16 mouse cellular contexts compared by ENCODE assay signal in the genomic region with DNA sequence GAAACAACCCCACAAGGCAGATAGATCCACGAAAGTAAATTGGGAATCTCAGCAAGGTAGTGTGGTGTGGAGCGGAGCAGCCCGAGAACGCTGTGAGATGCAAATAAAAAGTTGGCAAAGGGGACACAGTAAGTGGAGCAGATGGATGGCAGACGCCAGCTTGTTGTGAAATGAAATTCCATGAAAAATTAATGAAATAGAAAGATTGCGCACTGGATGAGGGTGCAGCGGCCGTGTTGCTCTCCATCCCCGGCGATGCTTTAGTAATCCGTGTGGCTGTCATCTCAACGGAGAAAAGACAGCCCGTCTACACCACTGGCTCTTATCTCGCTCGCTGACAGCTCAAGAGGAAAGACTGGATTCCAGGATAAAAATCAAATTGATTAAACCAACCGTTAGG. TPM values are rescaled to one million over a fixed set of nuclear protein-coding genes. Genes with fewer than 3 reads are reported as not detected.
DNase-seq lines count a peak whose midpoint lies in the region; ATAC-seq lines count a peak whose summit lies in the region.
"Had no signal": no experiment of that assay in that cellular context is flagged by ENCODE, and none has a peak within 500 bp of the region (broad histone marks: within the 10 kb centered on the region; RNA-seq: fewer than 3 reads in every experiment).

No protein-coding gene starts in this region.

- H3K4me3 ChIP-seq in hindbrain, embryonic 11.5 days (ENCODE audit: low read depth, low read length) = 0 out of 2 replicates have a peak overlapping the region, but pooled peaks have one; percentile 8
- H3K4me3 ChIP-seq in hindbrain, embryonic 10.5 days = no peak overlapping the region
- H3K4me3 ChIP-seq in hindbrain, embryonic 12.5 days = peak overlapping the region; percentile 18
- H3K4me3 ChIP-seq in neural tube, embryonic 13.5 days = peak overlapping the region; percentile 29
- H3K4me3 ChIP-seq: limb, embryonic 12.5 days had no signal

- peak; percentile 56; the same call in 1 of the 2 replicates for ATAC-seq in hindbrain, embryonic 11.5 days (ENCODE audit: low FRiP score)
- ATAC-seq in hindbrain, embryonic 12.5 days (ENCODE audit: low FRiP score) = no peak; the same call in 1 of the 2 replicates
- ATAC-seq in neural tube, embryonic 13.5 days (ENCODE audit: low read depth) = no peak
- no peak for ATAC-seq in megakaryocyte-erythroid progenitor cell, adult 5-6 weeks (replicated peaks; ENCODE audit: low FRiP score, low TSS enrichment, poor library complexity, severe bottlenecking)
- ATAC-seq: liver, postnatal 0 days; Patski had no signal

- H3K9ac ChIP-seq in hindbrain, embryonic 11.5 days (ENCODE audit: low read depth, low read length) = no peak overlapping the region
- no peak overlapping the region for H3K9ac ChIP-seq in hindbrain, embryonic 12.5 days
- peak overlapping the region; percentile 38 for H3K9ac ChIP-seq in neural tube, embryonic 13.5 days
- H3K9ac ChIP-seq: limb, embryonic 12.5 days; liver, postnatal 0 days had no signal

- intact Hi-C loops in heart, postnatal 36 days (cut with DNase I) = no loop called here

- H3K36me3 ChIP-seq in hindbrain, embryonic 11.5 days (ENCODE audit: control insufficient read depth, insufficient read depth, low read length) = no peaks in the 10 kb centered on the region
- no peaks in the 10 kb centered on the region for H3K36me3 ChIP-seq in hindbrain, embryonic 10.5 days
- no peaks in the 10 kb centered on the region for H3K36me3 ChIP-seq in hindbrain, embryonic 12.5 days
- H3K36me3 ChIP-seq in neural tube, embryonic 13.5 days = no peaks in the 10 kb centered on the region
- H3K36me3 ChIP-seq: limb, embryonic 12.5 days had no signal

- 0 out of 2 replicates have a peak overlapping the region, but pooled peaks have one; percentile 7 for H3K4me2 ChIP-seq in hindbrain, embryonic 11.5 days (replicated peaks; ENCODE audit: low read depth, low read length)
- peak overlapping the region; percentile 34 for H3K4me2 ChIP-seq in hindbrain, embryonic 12.5 days (replicated peaks)
- H3K4me2 ChIP-seq in neural tube, embryonic 13.5 days = peak overlapping the region; percentile 48
- H3K4me2 ChIP-seq: limb, embryonic 12.5 days had no signal

- H3K27ac ChIP-seq in hindbrain, embryonic 11.5 days (ENCODE audit: low read depth, low read length) = no peak overlapping the region
- H3K27ac ChIP-seq in hindbrain, embryonic 10.5 days = no peak overlapping the region
- peak overlapping the region; percentile 41 for H3K27ac ChIP-seq in hindbrain, embryonic 12.5 days
- peak overlapping the region; percentile 61 for H3K27ac ChIP-seq in neural tube, embryonic 13.5 days (replicated peaks)
- H3K27ac ChIP-seq: limb, embryonic 12.5 days had no signal

- WGBS in hindbrain, embryonic 11.5 days = 72% methylated on average over 16 of the region's 16 CpGs
- WGBS in hindbrain, embryonic 10.5 days = 78% methylated on average over 16 of the region's 16 CpGs
- 60% methylated on average over 16 of the region's 16 CpGs for WGBS in hindbrain, embryonic 12.5 days
- WGBS in neural tube, embryonic 13.5 days = 49% methylated on average over 16 of the region's 16 CpGs

- no peaks in the 10 kb centered on the region for H3K27me3 ChIP-seq in hindbrain, embryonic 11.5 days (ENCODE audit: control insufficient read depth, insufficient read depth, low read length)
- H3K27me3 ChIP-seq in hindbrain, embryonic 10.5 days (ENCODE audit: insufficient read depth, poor library complexity, severe bottlenecking) = peaks cover 7% of the 10 kb centered on the region; the same call in 1 of the 2 replicates
- H3K27me3 ChIP-seq in hindbrain, embryonic 12.5 days = no peaks in the 10 kb centered on the region
- H3K27me3 ChIP-seq in neural tube, embryonic 13.5 days = no peaks in the 10 kb centered on the region

- no peaks in the 10 kb centered on the region for H3K4me1 ChIP-seq in hindbrain, embryonic 11.5 days (replicated peaks; ENCODE audit: control insufficient read depth, insufficient read depth, low read length)
- H3K4me1 ChIP-seq in hindbrain, embryonic 10.5 days (replicated peaks) = peaks cover 10% of the 10 kb centered on the region; the same call in 1 of the 2 replicates
- peaks cover 5% of the 10 kb centered on the region; the same call in 1 of the 2 replicates for H3K4me1 ChIP-seq in hindbrain, embryonic 12.5 days
- peaks cover 20% of the 10 kb centered on the region for H3K4me1 ChIP-seq in neural tube, embryonic 13.5 days (replicated peaks)
- H3K4me1 ChIP-seq: limb, embryonic 12.5 days had no signal

- DNase-seq in hindbrain, embryonic 11.5 days (ENCODE audit: low spot score) = peak; percentile 6
- no peak for DNase-seq in hindbrain, embryonic 10.5 days (ENCODE audit: low spot score)
- peak; percentile 32 for DNase-seq in layer of hippocampus, adult 11-12 months (ENCODE audit: low spot score)
- no peak for DNase-seq in heart, postnatal 36 days
- DNase-seq in adrenal gland, adult 18-20 months (ENCODE audit: low spot score in 2 of 2) = no peak
- DNase-seq: gastrocnemius, postnatal 36 days; heart, postnatal 10 days; kidney, adult 2 months; liver, postnatal 0 days had no signal

- no peaks in the 10 kb centered on the region for H3K9me3 ChIP-seq in hindbrain, embryonic 11.5 days (ENCODE audit: control insufficient read depth, low read length)
- no peaks in the 10 kb centered on the region for H3K9me3 ChIP-seq in hindbrain, embryonic 10.5 days
- H3K9me3 ChIP-seq in hindbrain, embryonic 12.5 days (replicated peaks) = no peaks in the 10 kb centered on the region
- no peaks in the 10 kb centered on the region for H3K9me3 ChIP-seq in neural tube, embryonic 13.5 days
- H3K9me3 ChIP-seq: limb, embryonic 12.5 days had no signal

RNA-seq across cellular contexts. Expression of a gene that starts 4.7 kb away (rescaled TPM):
- 10.0 and 19.3 TPM in 2 replicates for polyA plus RNA-seq in hindbrain, embryonic 11.5 days (2014; fragmentation: Nextera tagmentation; extraction: Ambion mirVana)
- 3.8 and 10.3 TPM in 2 replicates for polyA plus RNA-seq in hindbrain, embryonic 10.5 days (2016; fragmentation: Nextera tagmentation; extraction: Ambion mirVana)
- polyA plus RNA-seq in hindbrain, embryonic 12.5 days (2016; fragmentation: Nextera tagmentation; extraction: Ambion mirVana) = 22.3 and 26.3 TPM in 2 replicates
- polyA plus RNA-seq in neural tube, embryonic 13.5 days (2015; fragmentation: Nextera tagmentation; extraction: Ambion mirVana) = 13.3 and 15.2 TPM in 2 replicates
- total RNA-seq in heart, postnatal 36 days (2021) = not detected
- total RNA-seq in adrenal gland, adult 18-20 months (2021) = under 1 TPM in 1 of 2 experiments, not detected in 1; 0.06 TPM
- total RNA-seq in megakaryocyte-erythroid progenitor cell, adult 5-6 weeks (2014; fragmentation: Nextera tagmentation) = not detected in 2 replicates
- total RNA-seq in megakaryocyte-erythroid progenitor cell, adult 5-6 weeks (2017) = not detected in 2 replicates
- total RNA-seq: gastrocnemius, postnatal 36 days; heart, postnatal 10 days; megakaryocyte progenitor cell, adult 5-6 weeks; neutrophil, adult 5-6 weeks had no signal
- polyA plus RNA-seq: kidney, adult 2 months had no signal

Comparison
In these comparisons a context has a peak if more than half of its experiments do, and no peak if none do; other contexts are left out.
1. DNase-seq: peak in hindbrain, embryonic 11.5 days (single experiment) and layer of hippocampus, adult 11-12 months (single experiment); none in hindbrain, embryonic 10.5 days (single experiment), heart, postnatal 36 days (0 of 2) and adrenal gland, adult 18-20 months (0 of 2).
2. H3K27ac ChIP-seq: peak in hindbrain, embryonic 12.5 days (single experiment) and neural tube, embryonic 13.5 days (single experiment); none in hindbrain, embryonic 11.5 days (single experiment) and hindbrain, embryonic 10.5 days (single experiment).
3. Peak in every context shown above with its lines, with median percentiles within 50 percentile points of each other: H3K4me2 ChIP-seq.